Mouse (Mus musculus): ENCODE data around the gene Gm20388. TPM values are rescaled to one million over a fixed set of nuclear protein-coding genes. Genes with fewer than 3 reads are reported as not detected.
A peak's percentile ranks its signal among the peaks of the same experiment; 100 is the strongest.

Gene Gm20388
- polyA plus RNA-seq, 1 experiment from 2014 or later = not detected

- H3K4me1 ChIP-seq (replicated peaks) = peaks cover 52% of the 10 kb centered on the region
- peaks cover 4% of the 10 kb centered on the region; the same call in 1 of the 2 replicates for H3K36me3 ChIP-seq
- H3K27ac ChIP-seq = no peak overlapping the region
Measured at GRCm38 (mm10) chr8:122019162-122019561, 2108.5 kb downstream of the Gm20388 start.

GRCm38 (mm10) chr8:122020050-122020771, 2109.6 kb downstream of the Gm20388 start:
- no peak overlapping the region for H3K4me3 ChIP-seq
- H3K9ac ChIP-seq = no peak overlapping the region
- peaks cover 14% of the 10 kb centered on the region; the same call in 1 of the 2 replicates for H3K36me3 ChIP-seq
- H3K27me3 ChIP-seq = no peaks in the 10 kb centered on the region
- peaks cover 43% of the 10 kb centered on the region for H3K4me1 ChIP-seq (replicated peaks)
- H3K4me2 ChIP-seq = no peak overlapping the region
- ATAC-seq (replicated peaks; ENCODE audit: insufficient number of reproducible peaks, insufficient read depth, low FRiP score, low read depth) = no peak
- no peaks in the 10 kb centered on the region for H3K9me3 ChIP-seq (replicated peaks)
- 71% methylated on average over 8 of the region's 8 CpGs for WGBS
- H3K27ac ChIP-seq = no peak overlapping the region

More at GRCm38 (mm10) chr8:122019162-122019561, 2108.5 kb downstream of the Gm20388 start:
- WGBS = 95% methylated on average over 1 of the region's 1 CpGs
- H3K4me2 ChIP-seq = no peak overlapping the region
- no peak overlapping the region for H3K4me3 ChIP-seq
- no peak overlapping the region for H3K9ac ChIP-seq
- no peaks in the 10 kb centered on the region for H3K9me3 ChIP-seq (replicated peaks)
- no peaks in the 10 kb centered on the region for H3K27me3 ChIP-seq
- ATAC-seq (replicated peaks; ENCODE audit: insufficient number of reproducible peaks, insufficient read depth, low FRiP score, low read depth) = no peak

- H3K36me3 ChIP-seq = peaks cover 29% of the 10 kb centered on the region
- WGBS = 77% methylated on average over 2 of the region's 2 CpGs
Measured at GRCm38 (mm10) chr8:122021725-122022124, 2111.1 kb downstream of the Gm20388 start.

GRCm38 (mm10) chr8:122022274-122022673, 2111.6 kb downstream of the Gm20388 start:
- no peaks in the 10 kb centered on the region for H3K27me3 ChIP-seq
- H3K27ac ChIP-seq = no peak overlapping the region
- H3K36me3 ChIP-seq = peaks cover 29% of the 10 kb centered on the region
- peaks cover 30% of the 10 kb centered on the region for H3K4me1 ChIP-seq (replicated peaks)
- no peaks in the 10 kb centered on the region for H3K9me3 ChIP-seq (replicated peaks)
- H3K4me2 ChIP-seq = no peak overlapping the region
- no peak overlapping the region for H3K4me3 ChIP-seq
- ATAC-seq (replicated peaks; ENCODE audit: insufficient number of reproducible peaks, insufficient read depth, low FRiP score, low read depth) = no peak
- H3K9ac ChIP-seq = no peak overlapping the region
- 80% methylated on average over 6 of the region's 6 CpGs for WGBS

More at GRCm38 (mm10) chr8:122021725-122022124, 2111.1 kb downstream of the Gm20388 start:
- no peaks in the 10 kb centered on the region for H3K27me3 ChIP-seq
- no peak overlapping the region for H3K9ac ChIP-seq
- H3K27ac ChIP-seq = no peak overlapping the region
- H3K4me1 ChIP-seq (replicated peaks) = peaks cover 30% of the 10 kb centered on the region
- H3K9me3 ChIP-seq (replicated peaks) = no peaks in the 10 kb centered on the region
- ATAC-seq (replicated peaks; ENCODE audit: insufficient number of reproducible peaks, insufficient read depth, low FRiP score, low read depth) = no peak
- no peak overlapping the region for H3K4me3 ChIP-seq
- H3K4me2 ChIP-seq = no peak overlapping the region

- H3K27ac ChIP-seq = no peak overlapping the region
- H3K9me3 ChIP-seq (replicated peaks) = no peaks in the 10 kb centered on the region
- no peaks in the 10 kb centered on the region for H3K27me3 ChIP-seq
- no peak overlapping the region for H3K4me3 ChIP-seq
- H3K4me2 ChIP-seq = no peak overlapping the region
- ATAC-seq (replicated peaks; ENCODE audit: insufficient number of reproducible peaks, insufficient read depth, low FRiP score, low read depth) = no peak
- WGBS = 79% methylated on average over 4 of the region's 4 CpGs
- no peak overlapping the region for H3K9ac ChIP-seq
- peaks cover 29% of the 10 kb centered on the region for H3K36me3 ChIP-seq
- H3K4me1 ChIP-seq (replicated peaks) = peaks cover 29% of the 10 kb centered on the region
Measured at GRCm38 (mm10) chr8:122022705-122023104, 2112.1 kb downstream of the Gm20388 start.

- no peak overlapping the region for H3K4me3 ChIP-seq
- H3K27me3 ChIP-seq = no peaks in the 10 kb centered on the region
- no peak overlapping the region for H3K27ac ChIP-seq
- H3K4me2 ChIP-seq = no peak overlapping the region
- H3K9me3 ChIP-seq (replicated peaks) = no peaks in the 10 kb centered on the region
- H3K36me3 ChIP-seq = peaks cover 29% of the 10 kb centered on the region
- ATAC-seq (replicated peaks; ENCODE audit: insufficient number of reproducible peaks, insufficient read depth, low FRiP score, low read depth) = no peak
- no peak overlapping the region for H3K9ac ChIP-seq
- 89% methylated on average over 9 of the region's 9 CpGs for WGBS
- H3K4me1 ChIP-seq (replicated peaks) = peaks cover 2% of the 10 kb centered on the region
Measured at GRCm38 (mm10) chr8:122025546-122025945, 2114.9 kb downstream of the Gm20388 start.

GRCm38 (mm10) chr8:122028116-122028515, 2117.5 kb downstream of the Gm20388 start:
- Histone ChIP-seq H3K27ac (no peak overlapping the region), H3K4me1 (replicated peaks) (peaks cover 11% of the 10 kb centered on the region; the same call in 1 of the 2 replicates), H3K4me2 (no peak overlapping the region), H3K9ac (no peak overlapping the region), H3K9me3 (replicated peaks) (no peaks in the 10 kb centered on the region), H3K4me3 (no peak overlapping the region), H3K27me3 (no peaks in the 10 kb centered on the region), H3K36me3 (peaks cover 29% of the 10 kb centered on the region)
- ATAC-seq (replicated peaks; ENCODE audit: insufficient number of reproducible peaks, insufficient read depth, low FRiP score, low read depth) = no peak
- 74% methylated on average over 4 of the region's 4 CpGs for WGBS

GRCm38 (mm10) chr8:122030965-122031364, 2120.3 kb downstream of the Gm20388 start:
- Histone ChIP-seq H3K4me2 (no peak overlapping the region), H3K9ac (no peak overlapping the region), H3K4me3 (no peak overlapping the region), H3K9me3 (replicated peaks) (no peaks in the 10 kb centered on the region), H3K27me3 (no peaks in the 10 kb centered on the region), H3K4me1 (replicated peaks) (peaks cover 21% of the 10 kb centered on the region), H3K36me3 (peaks cover 8% of the 10 kb centered on the region), H3K27ac (no peak overlapping the region)
- 41% methylated on average over 7 of the region's 7 CpGs for WGBS
- ATAC-seq (replicated peaks; ENCODE audit: insufficient number of reproducible peaks, insufficient read depth, low FRiP score, low read depth) = no peak

- Histone ChIP-seq H3K27me3 (no peaks in the 10 kb centered on the region), H3K9ac (no peak overlapping the region), H3K4me1 (replicated peaks) (peaks cover 36% of the 10 kb centered on the region), H3K36me3 (no peaks in the 10 kb centered on the region), H3K27ac (no peak overlapping the region), H3K9me3 (replicated peaks) (no peaks in the 10 kb centered on the region), H3K4me3 (no peak overlapping the region), H3K4me2 (no peak overlapping the region)
- ATAC-seq (replicated peaks; ENCODE audit: insufficient number of reproducible peaks, insufficient read depth, low FRiP score, low read depth) = no peak
- WGBS = 34% methylated on average over 9 of the region's 9 CpGs
Measured at GRCm38 (mm10) chr8:122032741-122033140, 2122.1 kb downstream of the Gm20388 start.

GRCm38 (mm10) chr8:122035543-122035942, 2124.9 kb downstream of the Gm20388 start:
- H3K27me3 ChIP-seq = no peaks in the 10 kb centered on the region
- no peak overlapping the region for H3K4me2 ChIP-seq
- no peaks in the 10 kb centered on the region for H3K9me3 ChIP-seq (replicated peaks)
- H3K4me1 ChIP-seq (replicated peaks) = peaks cover 39% of the 10 kb centered on the region
- ATAC-seq (replicated peaks; ENCODE audit: insufficient number of reproducible peaks, insufficient read depth, low FRiP score, low read depth) = no peak
- no peak overlapping the region for H3K9ac ChIP-seq
- no peak overlapping the region for H3K27ac ChIP-seq
- 75% methylated on average over 7 of the region's 7 CpGs for WGBS
- H3K36me3 ChIP-seq = no peaks in the 10 kb centered on the region
- no peak overlapping the region for H3K4me3 ChIP-seq

- no peak overlapping the region for H3K9ac ChIP-seq
- 32% methylated on average over 6 of the region's 6 CpGs for WGBS
- H3K27ac ChIP-seq = no peak overlapping the region
- peak; percentile 69 for ATAC-seq (replicated peaks; ENCODE audit: insufficient number of reproducible peaks, insufficient read depth, low FRiP score, low read depth)
- no peaks in the 10 kb centered on the region for H3K36me3 ChIP-seq
- H3K4me1 ChIP-seq (replicated peaks) = peaks cover 34% of the 10 kb centered on the region
- H3K4me3 ChIP-seq = no peak overlapping the region
- H3K27me3 ChIP-seq = peaks cover 3% of the 10 kb centered on the region; the same call in 1 of the 2 replicates
- H3K9me3 ChIP-seq (replicated peaks) = no peaks in the 10 kb centered on the region
- no peak overlapping the region for H3K4me2 ChIP-seq
Measured at GRCm38 (mm10) chr8:122036325-122036724, 2125.7 kb downstream of the Gm20388 start.

GRCm38 (mm10) chr8:122037279-122037678, 2126.6 kb downstream of the Gm20388 start:
- Histone ChIP-seq H3K4me2 (no peak overlapping the region), H3K4me1 (replicated peaks) (peaks cover 34% of the 10 kb centered on the region), H3K36me3 (no peaks in the 10 kb centered on the region), H3K4me3 (no peak overlapping the region), H3K27ac (no peak overlapping the region), H3K9ac (no peak overlapping the region), H3K27me3 (peaks cover 4% of the 10 kb centered on the region; the same call in 1 of the 2 replicates), H3K9me3 (replicated peaks) (no peaks in the 10 kb centered on the region)
- 54% methylated on average over 7 of the region's 7 CpGs for WGBS
- ATAC-seq (replicated peaks; ENCODE audit: insufficient number of reproducible peaks, insufficient read depth, low FRiP score, low read depth) = no peak
